Mouse (Mus musculus) left cerebral cortex, adult 2 months (tissue): ENCODE measurements around the gene Mcrip1. TPM values are rescaled to one million over a fixed set of nuclear protein-coding genes. Genes with fewer than 3 reads are reported as not detected.
A peak's percentile ranks its signal among the peaks of the same experiment; 100 is the strongest.

Experiments
- DNase-seq, 2 experiments: peaks; one replicate each; pipeline ENCODE4 v3.0.0; 2021 to 2022; ENCODE audit warnings: low spot score in 2 of 2, mixed read lengths in 1 of 2; ENCODE audit errors: extremely low spot score in 1 of 2
- H3K27ac ChIP-seq: fragments of 200-600 bp; 2 replicates; pipeline ENCODE4 v1.8.1; 2022
- H3K4me3 ChIP-seq: fragments of 200-600 bp; 2 replicates; pipeline ENCODE4 v1.8.1; 2022
- CTCF ChIP-seq: fragments of 200-600 bp; IDR thresholded peaks from 2 replicates; pipeline ENCODE4 v1.8.1; 2022; ENCODE audit warnings: antibody characterized with exemption, mild to moderate bottlenecking, moderate library complexity
- intact Hi-C: fragments of 180-260 bp; cut with DNase I; formaldehyde crosslinking; loops from one replicate; pipeline ENCODE4 v1.15.1; 2025
- total RNA-seq, 2 experiments: library from RNA; stranded (reverse); gene quantifications; 2 replicates each; pipeline ENCODE4 v1.2.3; 2021

The Mcrip1 gene
- total RNA-seq, 2 experiments from 2014 or later, result 68.3 to 83.2 TPM

- intact Hi-C loops, result no loop called here
- no peak for TF ChIP-seq CTCF
- H3K27ac ChIP-seq, result no peak overlapping the region
- no peak overlapping the region for H3K4me3 ChIP-seq
- DNase-seq, result no peak
Measured at GRCm38 (mm10) chr11:120538485-120538884, 11.0 kb downstream of the Mcrip1 start.

GRCm38 (mm10) chr11:120535804-120536203, 13.7 kb downstream of the Mcrip1 start:
- TF ChIP-seq CTCF, result no peak
- Histone ChIP-seq H3K27ac (no peak overlapping the region), H3K4me3 (no peak overlapping the region)
- intact Hi-C loops, result no loop called here
- no peak for DNase-seq

GRCm38 (mm10) chr11:120535145-120535544, 14.4 kb downstream of the Mcrip1 start:
- intact Hi-C loops, result no loop called here
- TF ChIP-seq CTCF, result no peak
- H3K27ac ChIP-seq, result no peak overlapping the region
- no peak for DNase-seq
- H3K4me3 ChIP-seq, result no peak overlapping the region

- Histone ChIP-seq H3K4me3 (no peak overlapping the region), H3K27ac (no peak overlapping the region)
- intact Hi-C loops, result no loop called here
- no peak for DNase-seq
- no peak for TF ChIP-seq CTCF
Measured at GRCm38 (mm10) chr11:120534093-120534492, 15.4 kb downstream of the Mcrip1 start.

- no peak for DNase-seq
- Histone ChIP-seq H3K4me3 (no peak overlapping the region), H3K27ac (no peak overlapping the region)
- TF ChIP-seq CTCF, result no peak
- intact Hi-C loops, result no loop called here
Measured at GRCm38 (mm10) chr11:120531646-120532045, 17.9 kb downstream of the Mcrip1 start.

GRCm38 (mm10) chr11:120530085-120530964, 19.2 kb downstream of the Mcrip1 start, which contains the start of gene Gcgr:
TSS of gene Gcgr (plus strand) at chr11:120530699.
- no peak within 1 kb of the TSS for H3K27ac ChIP-seq
- intact Hi-C loops, result no loop called here
- DNase-seq, result no peak
- TF ChIP-seq CTCF, result no peak
- H3K4me3 ChIP-seq, result peak within 1 kb of the TSS; percentile 19

GRCm38 (mm10) chr11:120528903-120529302, 20.6 kb downstream of the Mcrip1 start:
- no peak overlapping the region for H3K4me3 ChIP-seq
- no peak for TF ChIP-seq CTCF
- intact Hi-C loops, result no loop called here
- DNase-seq, result no peak
- H3K27ac ChIP-seq, result no peak overlapping the region

- intact Hi-C loops, result no loop called here
Measured at GRCm38 (mm10) chr11:120527690-120528354, 21.7 kb downstream of the Mcrip1 start.

GRCm38 (mm10) chr11:120525959-120526358, 23.6 kb downstream of the Mcrip1 start:
- no peak overlapping the region for H3K27ac ChIP-seq
- TF ChIP-seq CTCF, result no peak
- no peak overlapping the region for H3K4me3 ChIP-seq
- intact Hi-C loops, result no loop called here
- no peak for DNase-seq

More at GRCm38 (mm10) chr11:120527690-120528354, 21.7 kb downstream of the Mcrip1 start:
- no peak for DNase-seq
- TF ChIP-seq CTCF, result no peak
- no peak overlapping the region for H3K27ac ChIP-seq
- no peak overlapping the region for H3K4me3 ChIP-seq

GRCm38 (mm10) chr11:120522581-120522980, 26.9 kb downstream of the Mcrip1 start:
- intact Hi-C loops, result no loop called here
- no peak overlapping the region for H3K27ac ChIP-seq
- TF ChIP-seq CTCF, result no peak
- DNase-seq, result no peak
- H3K4me3 ChIP-seq, result no peak overlapping the region

- intact Hi-C loops, result no loop called here
- DNase-seq, result no peak
- no peak overlapping the region for H3K27ac ChIP-seq
- H3K4me3 ChIP-seq, result no peak overlapping the region
- no peak for TF ChIP-seq CTCF
Measured at GRCm38 (mm10) chr11:120520967-120521540, 28.5 kb downstream of the Mcrip1 start.

- H3K27ac ChIP-seq, result no peak overlapping the region
- no peak for DNase-seq
- TF ChIP-seq CTCF, result no peak
- intact Hi-C loops, result no loop called here
- H3K4me3 ChIP-seq, result no peak overlapping the region
Measured at GRCm38 (mm10) chr11:120520498-120520897, 29.0 kb downstream of the Mcrip1 start.
